Mouse (Mus musculus) neural tube, embryonic 11.5 days (tissue): ENCODE results near the gene Them7. TPM values are rescaled to one million over a fixed set of nuclear protein-coding genes. Genes with fewer than 3 reads are reported as not detected.

Experiments
- ATAC-seq: fragments of 200-750 bp; cut with Nextera tagmentation; 2 replicates; pipeline ENCODE4 v1.8.0; 2017; ENCODE audit warnings: moderate number of reproducible peaks, mild to moderate bottlenecking, moderate TSS enrichment, moderate library complexity; ENCODE audit not compliant: insufficient read depth, low FRiP score, low TSS enrichment
- DNase-seq: peaks from one replicate; pipeline ENCODE4 v3.0.0-alpha.2; 2015; ENCODE audit warnings: low spot score
- H3K27ac ChIP-seq: fragments of 300-500 bp; sonication (generic); 2 replicates; pipeline ENCODE4 v1.5.1; 2014; ENCODE audit warnings: low read depth, mild to moderate bottlenecking, low read length
- H3K27me3 ChIP-seq: fragments of 300-500 bp; sonication (generic); 2 replicates; pipeline ENCODE4 v1.6.1; 2014; ENCODE audit warnings: mild to moderate bottlenecking, low read length, mixed read lengths; ENCODE audit not compliant: control insufficient read depth, insufficient read depth
- H3K36me3 ChIP-seq: fragments of 300-500 bp; sonication (generic); 2 replicates; pipeline ENCODE4 v1.6.1; 2014; ENCODE audit warnings: mild to moderate bottlenecking, low read length, moderate library complexity, mixed read lengths; ENCODE audit not compliant: control insufficient read depth, insufficient read depth
- H3K4me1 ChIP-seq: fragments of 300-500 bp; sonication (generic); 2 replicates; pipeline ENCODE4 v1.6.1; 2014; ENCODE audit warnings: low read length, mixed read lengths; ENCODE audit not compliant: control insufficient read depth, insufficient read depth
- H3K4me2 ChIP-seq: fragments of 300-500 bp; sonication (generic); 2 replicates; pipeline ENCODE4 v1.6.1; 2014; ENCODE audit warnings: low read depth, mild to moderate bottlenecking, moderate library complexity
- H3K4me3 ChIP-seq: fragments of 300-500 bp; sonication (generic); 2 replicates; pipeline ENCODE4 v1.5.1; 2014; ENCODE audit warnings: low read depth, low read length
- H3K9ac ChIP-seq: fragments of 300-500 bp; sonication (generic); 2 replicates; pipeline ENCODE4 v1.6.1; 2014; ENCODE audit warnings: mild to moderate bottlenecking, low read length
- H3K9me3 ChIP-seq: fragments of 300-500 bp; sonication (generic); 2 replicates; pipeline ENCODE4 v1.6.1; 2016; ENCODE audit warnings: low read length; ENCODE audit not compliant: control insufficient read depth
- WGBS: fragments of 180-500 bp; shearing (Covaris S2); extraction: QIAGEN DNeasy Blood & Tissue Kit; methylation state at CpG from one replicate; pipeline ENCODE4 v1.1.7; 2014; 5-methylcytosine and 5-hydroxymethylcytosine counted together
- polyA plus RNA-seq: library from polyadenylated mRNA; unstranded; fragments of >200 nt; fragmentation: Nextera tagmentation; extraction: Ambion mirVana; gene quantifications from 2 replicates; pipeline ENCODE4 v1.2.1, GENCODE M21; 2014

Them7 gene
- 0.73 and 0.84 TPM in 2 replicates for polyA plus RNA-seq

- Histone ChIP-seq H3K4me1 (peaks cover 4% of the 10 kb centered on the region; the same call in 1 of the 2 replicates), H3K4me3 (peak within 1 kb of the TSS; percentile 32), H3K27me3 (peaks cover 2% of the 10 kb centered on the region; the same call in 1 of the 2 replicates), H3K36me3 (no peaks in the 10 kb centered on the region), H3K9me3 (no peaks in the 10 kb centered on the region), H3K27ac (no peak within 1 kb of the TSS), H3K9ac (peak within 1 kb of the TSS; percentile 54), H3K4me2 (peak within 1 kb of the TSS; percentile 76)
- DNase-seq (peak; percentile 53), ATAC-seq (peak; percentile 41)
- 3% methylated on average over 38 of the region's 38 CpGs for WGBS
These were observed at the start of gene Them7 for GRCm38 (mm10) chr2:105224134-105224986. TSS of gene Them7 (plus strand) at chr2:105224320.

GRCm38 (mm10) chr2:105178871-105179270, 45.2 kb upstream of the Them7 start:
- no peak overlapping the region for H3K4me2 ChIP-seq
- no peaks in the 10 kb centered on the region for H3K4me1 ChIP-seq
- H3K27me3 ChIP-seq = no peaks in the 10 kb centered on the region
- no peak overlapping the region for H3K4me3 ChIP-seq
- H3K36me3 ChIP-seq = no peaks in the 10 kb centered on the region; the same call in 1 of the 2 replicates
- ATAC-seq = no peak
- no peak overlapping the region for H3K9ac ChIP-seq
- H3K27ac ChIP-seq = no peak overlapping the region
- no peaks in the 10 kb centered on the region for H3K9me3 ChIP-seq
- WGBS = 88% methylated on average over 12 of the region's 12 CpGs
- no peak for DNase-seq

GRCm38 (mm10) chr2:105182501-105182900, 41.6 kb upstream of the Them7 start:
- ATAC-seq = no peak
- 33% methylated on average over 6 of the region's 6 CpGs for WGBS
- H3K36me3 ChIP-seq = no peaks in the 10 kb centered on the region

GRCm38 (mm10) chr2:105185140-105185539, 39.0 kb upstream of the Them7 start:
- H3K9ac ChIP-seq = no peak overlapping the region
- no peaks in the 10 kb centered on the region for H3K27me3 ChIP-seq
- H3K4me3 ChIP-seq = no peak overlapping the region
- no peaks in the 10 kb centered on the region for H3K4me1 ChIP-seq
- H3K4me2 ChIP-seq = no peak overlapping the region
- DNase-seq (no peak), ATAC-seq (no peak)
- H3K9me3 ChIP-seq = no peaks in the 10 kb centered on the region
- 94% methylated on average over 3 of the region's 3 CpGs for WGBS
- no peaks in the 10 kb centered on the region for H3K36me3 ChIP-seq
- no peak overlapping the region for H3K27ac ChIP-seq

More at GRCm38 (mm10) chr2:105182501-105182900, 41.6 kb upstream of the Them7 start:
- Histone ChIP-seq H3K4me1 (no peaks in the 10 kb centered on the region), H3K4me2 (no peak overlapping the region), H3K9ac (no peak overlapping the region), H3K27ac (no peak overlapping the region), H3K27me3 (no peaks in the 10 kb centered on the region), H3K9me3 (no peaks in the 10 kb centered on the region), H3K4me3 (no peak overlapping the region)
- no peak for DNase-seq

- ATAC-seq (no peak), DNase-seq (no peak)
- no peaks in the 10 kb centered on the region for H3K4me1 ChIP-seq
- no peak overlapping the region for H3K4me2 ChIP-seq
- no peaks in the 10 kb centered on the region for H3K36me3 ChIP-seq
- H3K9ac ChIP-seq = no peak overlapping the region
- H3K9me3 ChIP-seq = no peaks in the 10 kb centered on the region
- H3K27me3 ChIP-seq = no peaks in the 10 kb centered on the region
- WGBS = 75% methylated on average over 13 of the region's 13 CpGs
- H3K4me3 ChIP-seq = no peak overlapping the region
- H3K27ac ChIP-seq = no peak overlapping the region
These were observed 38.2 kb upstream of the Them7 start for GRCm38 (mm10) chr2:105185768-105186529.

- no peak overlapping the region for H3K27ac ChIP-seq
- WGBS = 87% methylated on average over 5 of the region's 5 CpGs
- no peaks in the 10 kb centered on the region for H3K36me3 ChIP-seq
- H3K4me2 ChIP-seq = no peak overlapping the region
- no peak overlapping the region for H3K9ac ChIP-seq
- no peak overlapping the region for H3K4me3 ChIP-seq
- no peak for DNase-seq
- ATAC-seq = no peak
- H3K9me3 ChIP-seq = no peaks in the 10 kb centered on the region
- H3K4me1 ChIP-seq = no peaks in the 10 kb centered on the region
- H3K27me3 ChIP-seq = no peaks in the 10 kb centered on the region
These were observed 37.5 kb upstream of the Them7 start for GRCm38 (mm10) chr2:105186591-105186990.

GRCm38 (mm10) chr2:105188182-105188581, 35.9 kb upstream of the Them7 start:
- Histone ChIP-seq H3K36me3 (no peaks in the 10 kb centered on the region), H3K9me3 (no peaks in the 10 kb centered on the region), H3K27me3 (no peaks in the 10 kb centered on the region), H3K4me3 (no peak overlapping the region), H3K4me2 (no peak overlapping the region), H3K9ac (no peak overlapping the region), H3K27ac (no peak overlapping the region), H3K4me1 (no peaks in the 10 kb centered on the region)
- no peak for DNase-seq
- WGBS = 80% methylated on average over 10 of the region's 10 CpGs
- no peak for ATAC-seq

- WGBS = 40% methylated on average over 5 of the region's 5 CpGs
- no peaks in the 10 kb centered on the region for H3K9me3 ChIP-seq
- no peak for ATAC-seq
- H3K36me3 ChIP-seq = no peaks in the 10 kb centered on the region
- no peaks in the 10 kb centered on the region for H3K27me3 ChIP-seq
- H3K4me1 ChIP-seq = no peaks in the 10 kb centered on the region
- H3K27ac ChIP-seq = no peak overlapping the region
- no peak overlapping the region for H3K9ac ChIP-seq
- DNase-seq = no peak
- no peak overlapping the region for H3K4me3 ChIP-seq
- H3K4me2 ChIP-seq = no peak overlapping the region
These were observed 34.8 kb upstream of the Them7 start for GRCm38 (mm10) chr2:105189352-105189751.
